Mouse (Mus musculus): ENCODE data around the gene Zfp74.
"Not testable (repeated sequence)": the region's sequence is repeated elsewhere in the genome, so short reads cannot be mapped to it uniquely, and the experiment has no call there.

Zfp74 gene

GRCm38 (mm10) chr7:29953513-29954401 is at the start of gene Zfp74:
Zfp74 (minus strand) TSS chr7:29954089.
- DNase-seq (ENCODE audit: low read depth, low spot score): peak; percentile 95

DNA sequence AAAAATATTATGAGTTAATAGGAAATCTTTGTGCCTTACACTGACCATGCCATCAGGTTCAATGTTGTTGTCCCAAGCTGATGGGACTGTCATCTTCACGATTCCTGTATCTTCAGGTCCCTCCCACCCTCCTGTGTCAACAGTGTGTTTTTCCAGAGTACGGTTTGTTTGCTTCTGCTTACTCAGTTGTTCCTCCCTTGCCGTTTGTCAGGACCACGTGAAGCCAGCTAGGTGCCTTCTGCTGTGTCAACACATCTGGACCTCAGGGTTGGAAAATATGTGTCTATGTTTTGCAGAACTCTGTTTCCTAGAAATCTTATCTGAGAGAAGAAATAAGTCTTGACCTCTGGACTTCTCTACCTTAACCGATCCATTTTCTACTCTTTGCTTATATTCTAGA is 46.7 kb upstream of the Zfp74 start:
- no peak for DNase-seq (ENCODE audit: low read depth, low spot score)

DNA sequence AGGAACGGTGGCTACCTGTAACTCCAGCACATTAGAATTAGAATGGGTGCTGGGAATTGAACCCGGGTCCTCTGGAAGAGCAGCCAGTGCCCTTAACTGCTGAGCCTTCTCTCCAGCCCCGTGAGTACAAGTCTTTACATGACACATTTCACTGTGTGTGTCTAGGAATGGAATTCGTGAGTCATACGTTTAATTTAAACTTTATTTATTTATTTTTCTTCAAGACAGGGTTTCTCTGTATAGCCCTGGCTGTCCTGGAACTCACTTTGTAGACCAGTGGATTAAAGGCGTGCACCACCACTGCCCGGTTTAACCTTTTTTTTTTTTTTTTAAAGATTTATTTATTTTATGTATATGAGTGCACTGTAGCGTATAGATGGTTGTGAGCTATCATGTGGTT is 41.2 kb upstream of the Zfp74 start:
- peak; percentile 19 for DNase-seq (ENCODE audit: low read depth, low spot score)

GRCm38 (mm10) chr7:29993340-29993739 is 39.5 kb upstream of the Zfp74 start:
- peak; percentile 54 for DNase-seq (ENCODE audit: low read depth, low spot score)

- DNase-seq (ENCODE audit: low read depth, low spot score): peak; percentile 60
Measured at GRCm38 (mm10) chr7:29992698-29993097, 38.8 kb upstream of the Zfp74 start.

DNA sequence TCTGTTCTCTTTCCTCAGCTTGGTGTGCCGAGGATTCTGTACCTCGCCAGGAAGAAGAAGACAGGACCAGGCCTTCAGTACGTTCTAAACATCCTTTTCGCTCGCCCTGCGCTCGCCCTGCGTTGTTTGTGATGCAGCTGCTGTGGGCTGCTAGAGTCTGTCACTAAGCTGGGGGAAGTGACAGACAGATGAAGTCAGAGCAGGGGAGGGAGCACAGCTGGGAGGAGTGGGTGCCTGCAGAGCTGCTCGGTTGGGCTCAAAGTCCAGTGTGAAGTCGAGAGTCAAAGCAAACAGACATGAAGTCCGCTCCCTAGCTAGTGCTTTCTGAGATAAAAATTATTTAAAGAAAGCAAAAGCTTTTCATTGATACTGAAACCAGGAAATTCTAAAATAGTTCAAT is 35.1 kb upstream of the Zfp74 start:
- DNase-seq (ENCODE audit: low read depth, low spot score): no peak

GRCm38 (mm10) chr7:29987551-29987950 is 33.7 kb upstream of the Zfp74 start:
- no peak for DNase-seq (ENCODE audit: low read depth, low spot score)

DNA sequence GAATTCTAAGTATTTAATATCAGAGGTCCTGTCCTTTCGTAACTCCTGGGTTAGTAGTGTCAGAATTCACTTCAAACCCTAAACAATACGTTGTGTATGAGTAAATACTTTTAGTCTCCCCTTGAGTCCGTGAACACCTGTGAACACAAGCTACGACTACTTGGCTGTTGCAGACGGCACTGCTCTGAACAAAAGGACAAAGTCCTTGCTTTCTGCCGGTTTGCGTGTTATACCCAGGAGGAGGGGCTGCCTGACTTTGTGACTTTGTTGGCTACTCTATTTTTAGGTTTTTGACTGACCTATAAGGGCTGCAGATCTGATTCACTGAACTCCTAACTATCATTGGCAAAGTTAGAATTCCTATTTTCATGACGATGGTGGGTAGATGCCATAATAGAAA is 32.2 kb upstream of the Zfp74 start:
- no peak for DNase-seq (ENCODE audit: low read depth, low spot score)

- DNase-seq (ENCODE audit: low read depth, low spot score): peak; percentile 93
Measured at GRCm38 (mm10) chr7:29983690-29984380, 29.9 kb upstream of the Zfp74 start, which contains the start of gene Zfp568. Zfp568 (plus strand) TSS chr7:29983955.

- no peak for DNase-seq (ENCODE audit: low read depth, low spot score)
Measured at GRCm38 (mm10) chr7:29983340-29983689, 29.4 kb upstream of the Zfp74 start.

DNA sequence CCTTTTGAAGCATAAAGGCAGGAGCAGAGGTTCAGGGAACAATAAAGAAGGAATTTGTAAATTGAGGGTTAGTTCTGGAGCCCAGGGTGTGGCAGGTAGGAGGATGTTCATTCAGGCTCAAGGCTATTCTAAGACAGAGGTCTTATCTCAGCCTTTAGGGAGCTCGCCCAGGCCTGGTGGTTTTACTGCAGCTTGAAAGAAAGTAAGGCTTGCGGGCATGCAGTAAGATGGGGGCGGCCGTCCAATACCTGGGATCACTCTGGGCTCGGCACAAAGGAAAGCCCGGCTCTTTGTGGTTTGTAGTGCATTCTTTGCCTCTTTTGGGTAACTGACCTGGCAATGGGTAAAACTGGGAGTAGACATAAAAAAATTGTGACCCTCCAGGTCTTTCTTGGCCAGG is 29.0 kb upstream of the Zfp74 start:
- DNase-seq (ENCODE audit: low read depth, low spot score): peak; percentile 99

DNA sequence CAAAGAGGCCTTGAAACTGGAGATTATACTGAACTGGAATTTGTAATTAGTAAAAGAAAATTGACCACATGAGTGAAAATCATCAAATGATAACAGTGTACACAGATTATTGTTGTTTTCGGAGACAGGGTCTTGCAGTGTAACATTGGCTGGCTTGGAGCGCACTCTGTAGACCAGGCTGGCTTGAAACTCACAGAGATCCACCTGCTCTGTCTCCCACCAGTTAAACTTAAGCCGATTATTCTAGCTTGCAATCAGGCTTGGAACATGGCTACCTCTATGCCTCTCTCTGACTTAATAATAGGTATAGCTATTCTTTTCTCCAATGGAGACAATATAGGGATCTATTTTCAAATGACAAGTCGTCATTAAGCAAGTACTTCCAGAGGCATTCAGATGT is 28.5 kb upstream of the Zfp74 start:
- DNase-seq (ENCODE audit: low read depth, low spot score): no peak

DNA sequence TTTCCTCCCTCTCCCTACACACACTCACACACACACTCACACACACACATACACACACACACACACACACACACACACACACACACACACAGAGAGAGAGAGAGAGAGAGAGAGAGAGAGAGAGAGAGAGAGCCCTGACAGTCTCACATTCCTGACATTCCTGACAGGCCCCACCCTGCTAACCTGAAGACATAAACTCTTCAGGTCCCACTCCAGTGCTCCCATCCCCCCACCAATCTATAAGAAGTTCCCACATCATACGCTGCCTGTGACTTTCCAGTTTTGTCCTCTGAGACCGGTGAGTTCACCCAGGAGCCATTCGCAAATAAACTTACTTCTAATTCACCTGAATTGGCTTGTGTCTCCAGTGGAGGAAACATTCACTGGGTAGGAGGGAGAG is 28.0 kb upstream of the Zfp74 start:
- DNase-seq (ENCODE audit: low read depth, low spot score): peak; percentile 99

GRCm38 (mm10) chr7:29981455-29981854 is 27.6 kb upstream of the Zfp74 start:
- peak; percentile 93 for DNase-seq (ENCODE audit: low read depth, low spot score)

DNA sequence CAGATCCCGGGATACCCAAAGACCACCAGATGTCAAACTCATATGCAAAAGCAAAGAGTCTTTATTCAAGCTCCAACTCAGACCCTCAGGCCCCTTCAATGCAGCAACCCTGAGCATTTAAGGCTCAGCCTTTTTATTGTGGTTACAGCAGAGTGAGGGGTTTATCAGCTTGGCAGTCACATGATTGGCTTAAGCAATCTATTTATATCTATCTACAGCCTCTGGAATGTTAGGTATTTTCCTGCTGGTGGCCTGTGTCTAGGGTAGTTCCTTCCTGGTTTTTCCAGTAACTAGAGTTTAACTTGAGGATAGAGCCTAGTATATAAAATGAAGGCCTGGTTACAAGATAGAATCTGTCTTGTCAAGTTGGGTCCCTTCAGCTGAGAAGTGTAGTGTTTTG is 26.9 kb upstream of the Zfp74 start:
- peak; percentile 85 for DNase-seq (ENCODE audit: low read depth, low spot score)

- DNase-seq (ENCODE audit: low read depth, low spot score): peak; percentile 27
Measured at GRCm38 (mm10) chr7:29970686-29971085, 16.8 kb upstream of the Zfp74 start.

GRCm38 (mm10) chr7:29965115-29965810 is 11.4 kb upstream of the Zfp74 start:
- DNase-seq (ENCODE audit: low read depth, low spot score): not testable (repeated sequence)

- peak; percentile 72 for DNase-seq (ENCODE audit: low read depth, low spot score)
Measured at GRCm38 (mm10) chr7:29959004-29959403, 5.1 kb upstream of the Zfp74 start.

- no peak for DNase-seq (ENCODE audit: low read depth, low spot score)
Measured at GRCm38 (mm10) chr7:29958125-29958724, 4.3 kb upstream of the Zfp74 start.

DNA sequence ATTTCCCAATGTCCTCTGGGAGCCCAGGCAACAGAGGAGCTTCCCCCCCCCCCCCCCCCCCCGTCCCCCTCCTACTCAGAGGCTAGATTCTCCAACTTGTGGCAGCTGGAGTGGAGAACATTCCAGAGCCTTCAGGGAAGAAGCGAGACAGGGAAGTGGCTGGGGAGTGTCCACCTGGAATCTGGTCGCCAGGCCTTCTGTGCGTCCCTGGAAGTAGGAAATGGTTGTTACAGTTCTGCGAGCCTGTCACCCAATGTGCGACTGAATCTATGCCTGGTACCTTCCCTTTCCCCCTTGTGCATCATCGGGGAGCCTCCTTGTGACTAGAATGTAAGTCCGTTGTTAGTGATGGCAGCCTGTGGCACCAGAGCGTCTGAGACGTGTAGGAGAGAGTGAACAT is 2.4 kb upstream of the Zfp74 start:
- peak; percentile 39 for DNase-seq (ENCODE audit: low read depth, low spot score)

- DNase-seq (ENCODE audit: low read depth, low spot score): peak; percentile 84
Measured at GRCm38 (mm10) chr7:29954731-29955130, 842 bp upstream of the Zfp74 start.

DNA sequence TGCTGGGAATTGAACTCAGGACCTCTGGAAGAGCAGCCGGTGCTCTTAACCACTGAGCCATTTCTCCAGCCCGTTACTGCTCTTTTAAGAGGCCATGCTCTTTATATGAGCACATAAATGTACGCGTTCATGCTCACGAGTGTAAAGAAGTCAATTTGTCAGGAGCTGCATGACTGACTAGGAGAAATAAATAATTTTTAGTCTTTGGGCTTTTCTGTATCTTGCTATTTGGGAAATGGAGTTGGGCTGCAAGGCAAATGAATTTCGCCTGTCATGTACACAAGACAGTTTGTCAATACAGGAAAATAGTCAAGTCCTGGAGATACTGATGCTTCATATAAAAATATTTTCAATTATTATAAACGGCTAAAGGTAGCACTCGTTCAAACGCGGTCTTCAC is 803 bp downstream of the Zfp74 start:
- DNase-seq (ENCODE audit: low read depth, low spot score): no peak
